Mouse (Mus musculus) left cerebral cortex, adult 11 months (tissue): ENCODE measurements around the gene Ampd3.

Experiments
- DNase-seq: peaks from one replicate; pipeline ENCODE4 v3.0.0; 2022; ENCODE audit warnings: low spot score

Ampd3 gene

DNA sequence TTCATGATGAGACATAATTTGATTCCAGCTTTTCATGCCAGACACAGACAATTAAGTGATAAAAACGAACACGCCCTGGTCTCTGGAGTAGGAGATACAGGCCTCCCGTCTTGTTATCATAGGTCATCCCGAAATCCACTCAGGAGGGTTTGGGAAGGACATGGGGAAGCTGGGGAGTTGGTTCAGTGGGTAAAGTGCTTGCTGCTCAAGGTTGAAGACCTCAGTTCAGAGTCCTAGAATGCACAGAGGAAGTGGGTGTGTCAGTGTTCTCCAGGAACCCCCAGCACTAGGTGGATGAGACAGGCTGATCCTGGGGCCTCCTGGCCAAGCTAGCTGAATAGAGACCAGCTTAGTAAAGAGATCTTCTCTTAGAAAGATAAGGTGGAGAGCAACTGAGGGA is 2.9 kb downstream of the Ampd3 start:
- no peak for DNase-seq

GRCm38 (mm10) chr7:110772343-110772742 is 4.3 kb downstream of the Ampd3 start:
- no peak for DNase-seq

DNA sequence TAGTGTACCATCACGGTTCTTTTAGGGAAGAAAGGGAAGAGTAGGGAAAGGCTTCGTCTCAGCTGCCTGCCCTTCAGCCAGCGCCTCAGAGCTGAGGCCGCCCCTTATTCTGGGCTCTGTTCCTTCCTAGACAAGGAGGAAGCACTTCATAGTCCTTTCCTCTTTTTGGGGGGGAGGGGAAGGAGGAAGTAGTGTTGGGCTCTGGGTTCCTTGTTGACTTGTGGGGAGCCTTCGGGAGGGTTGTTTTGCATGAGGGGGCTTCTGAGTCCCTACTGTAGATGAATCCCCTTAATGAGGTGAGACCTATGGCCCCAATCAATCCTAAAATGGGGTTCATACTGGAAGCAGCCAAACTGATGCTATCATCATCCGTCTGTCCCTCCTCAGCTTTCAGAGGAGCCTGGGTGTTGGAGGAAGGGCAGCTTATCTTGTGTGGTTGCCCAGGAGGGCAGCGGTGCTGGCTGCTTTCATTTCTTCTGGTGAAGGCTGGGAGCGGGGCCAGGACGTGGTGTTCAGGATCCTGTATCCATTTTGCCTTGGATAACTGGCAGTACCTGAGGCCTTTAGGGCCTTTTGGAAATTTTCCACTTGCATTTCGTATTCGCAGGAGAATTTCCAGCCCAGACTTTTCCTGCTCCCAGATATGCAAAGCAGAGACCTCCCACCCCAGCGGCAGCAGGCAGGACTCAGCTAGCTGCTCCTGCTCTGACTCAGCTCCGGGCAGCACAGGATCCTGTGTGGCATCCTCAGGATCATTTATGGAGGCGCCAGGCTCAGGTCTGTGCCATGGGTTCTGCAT is 5.4 kb downstream of the Ampd3 start:
- DNase-seq = no peak

DNA sequence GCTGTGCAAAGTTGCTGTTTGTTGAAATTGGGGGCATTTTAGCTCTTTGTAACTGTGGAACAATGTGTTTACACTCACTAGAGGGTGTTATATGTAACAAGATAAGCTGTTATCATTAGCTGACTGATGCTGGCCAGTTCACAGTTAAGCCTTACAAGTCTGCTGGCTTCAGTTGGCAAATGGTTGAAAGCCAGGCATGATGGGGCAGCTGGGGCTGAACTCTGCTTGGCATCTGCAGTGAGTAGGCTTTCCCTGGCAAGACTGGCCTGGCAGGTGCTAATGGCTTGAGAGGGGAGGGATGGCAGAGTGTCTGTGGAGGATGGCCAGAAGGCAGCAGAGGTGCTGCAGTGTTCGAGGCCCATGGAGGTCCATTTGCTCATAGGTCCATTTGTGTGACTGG is 6.1 kb downstream of the Ampd3 start:
- DNase-seq = no peak

DNA sequence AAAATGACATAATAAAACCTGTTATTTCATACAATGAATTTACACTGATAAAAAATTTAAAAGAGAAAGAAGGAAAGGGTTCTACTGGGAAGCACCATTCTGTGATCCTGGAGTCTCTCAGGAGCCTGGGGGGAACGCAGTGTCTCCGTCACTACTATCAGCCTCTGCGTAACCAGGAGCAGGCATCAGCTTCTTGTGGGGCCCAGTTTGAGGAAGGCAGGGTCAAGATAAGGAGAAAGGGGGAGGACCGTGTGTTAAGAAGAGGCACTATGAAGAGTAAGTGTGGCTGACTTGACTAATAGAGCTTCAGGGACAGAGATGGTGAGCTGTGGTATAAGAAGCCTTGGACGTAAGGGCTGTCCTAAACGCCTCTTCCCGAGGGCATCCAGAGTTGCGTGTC is 6.7 kb downstream of the Ampd3 start:
- no peak for DNase-seq

DNA sequence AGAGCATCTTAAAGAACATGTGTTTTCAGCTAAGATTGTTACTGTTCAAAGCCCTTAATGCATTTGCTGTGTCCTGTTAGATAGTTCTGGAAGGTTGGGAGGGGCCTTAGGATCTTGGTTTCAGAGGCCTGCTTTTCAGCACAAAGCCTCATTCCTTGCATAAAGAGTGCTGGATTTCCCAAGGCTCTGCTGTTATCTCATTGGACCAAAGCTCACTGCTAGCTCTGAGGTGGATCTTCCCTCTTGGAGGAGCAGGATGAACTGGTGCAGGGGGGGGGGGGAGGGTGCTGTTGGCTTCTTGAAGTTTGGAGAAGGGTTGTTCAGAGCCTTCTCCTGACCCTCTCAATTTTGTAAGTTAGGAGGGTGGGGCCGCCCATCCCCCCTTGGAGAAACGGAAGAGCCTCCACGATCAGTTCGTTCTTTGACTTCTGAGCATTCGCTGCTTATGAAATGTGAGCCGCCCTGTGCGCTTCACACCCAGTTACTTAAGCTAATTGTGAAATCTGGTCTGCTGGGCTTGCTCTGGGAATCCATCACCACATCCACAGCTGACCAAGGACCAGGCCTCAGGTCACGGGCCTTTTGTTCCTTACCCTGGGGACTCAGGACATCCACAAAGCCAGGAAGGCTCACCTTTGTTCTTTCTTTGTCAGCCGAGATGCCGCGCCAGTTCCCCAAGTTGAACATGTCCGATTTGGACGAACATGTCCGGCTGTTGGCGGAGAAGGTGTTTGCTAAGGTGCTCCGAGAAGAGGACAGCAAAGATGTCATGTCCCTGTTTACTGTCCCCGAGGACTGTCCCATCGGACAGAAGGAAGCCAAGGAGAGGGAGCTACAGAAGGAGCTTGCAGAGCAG is 9.4 kb downstream of the Ampd3 start:
- DNase-seq = no peak

DNA sequence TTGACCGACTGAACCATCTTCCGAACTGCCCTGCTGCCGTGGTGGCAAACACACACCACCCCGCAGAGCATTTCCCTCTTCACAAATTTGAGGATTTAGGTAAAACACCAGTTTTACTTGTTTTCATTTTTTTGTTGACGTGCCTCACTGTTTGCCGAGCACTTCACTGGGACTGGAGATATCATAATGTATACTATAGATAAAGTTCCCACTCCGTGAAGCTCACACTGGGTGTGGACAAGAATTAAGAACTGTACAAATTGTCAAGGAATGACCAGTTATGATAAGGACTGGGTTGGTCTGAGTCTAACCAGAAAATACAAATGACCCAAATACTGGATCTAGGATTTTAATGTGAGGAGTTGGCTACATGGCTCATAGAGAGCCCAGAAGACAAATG is 10.9 kb downstream of the Ampd3 start:
- DNase-seq = no peak

DNA sequence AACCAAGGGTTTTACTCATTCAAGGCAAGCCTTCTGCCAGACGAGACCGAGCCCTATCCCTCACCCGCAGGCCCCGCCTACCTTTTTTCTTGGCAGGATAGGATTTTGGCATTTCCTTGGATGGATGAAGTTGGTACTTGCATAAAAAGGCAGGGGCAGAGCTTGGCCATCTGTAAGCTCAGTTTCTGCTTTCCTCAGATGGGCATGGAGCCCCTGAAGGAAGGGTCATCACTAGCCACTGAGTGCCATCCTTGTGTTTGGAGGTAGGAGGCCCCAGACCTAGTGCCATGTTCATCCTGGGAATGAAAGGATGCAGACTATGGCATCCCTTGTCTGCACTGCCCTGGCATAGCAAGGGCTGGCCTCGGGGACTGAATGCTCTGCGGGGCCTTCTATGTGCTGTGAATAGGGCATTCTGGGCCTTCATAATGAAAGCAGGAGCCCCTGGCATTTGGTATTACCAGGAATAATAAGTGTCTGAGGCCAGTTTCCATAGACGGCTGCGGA is 11.7 kb downstream of the Ampd3 start:
- DNase-seq = no peak

DNA sequence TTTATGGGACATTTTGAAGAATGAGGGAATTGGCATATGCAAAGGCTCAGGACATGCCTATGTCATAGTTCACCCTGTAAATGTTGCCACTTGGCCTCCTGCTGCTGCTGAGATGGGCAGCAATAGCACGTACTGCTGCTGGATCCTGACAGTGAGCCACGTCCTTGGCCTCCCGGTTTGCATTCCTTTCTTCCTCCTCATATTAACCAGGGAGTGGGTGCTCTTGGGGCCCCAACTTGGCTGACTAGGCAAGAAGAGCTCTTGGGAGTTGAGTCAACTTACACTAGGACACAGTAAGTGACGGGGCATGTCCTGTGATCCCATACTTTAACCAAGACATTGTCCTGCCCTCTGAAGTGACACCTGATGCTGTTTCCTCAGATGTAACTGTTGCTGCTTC is 12.5 kb downstream of the Ampd3 start:
- DNase-seq = no peak

GRCm38 (mm10) chr7:110781231-110781711 is 13.3 kb downstream of the Ampd3 start:
- DNase-seq = no peak

DNA sequence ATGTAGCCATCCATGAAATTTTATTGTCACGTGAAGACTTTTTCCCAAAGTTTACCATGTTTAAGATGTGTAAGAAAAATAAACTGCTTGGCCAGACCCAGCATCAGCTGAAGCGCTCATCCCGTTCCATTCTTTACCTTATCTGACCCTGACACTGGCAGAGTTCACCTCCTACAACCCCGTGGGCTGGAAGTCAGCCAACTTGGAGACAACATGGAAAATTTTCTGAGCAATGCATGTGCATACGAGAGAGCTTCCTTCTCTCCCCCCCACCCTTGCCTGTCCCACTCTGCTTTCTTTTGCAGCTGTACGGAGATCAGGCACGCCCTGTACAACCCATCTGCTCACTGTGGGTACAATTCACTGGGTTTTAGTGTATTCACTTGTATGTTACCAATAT is 14.1 kb downstream of the Ampd3 start:
- no peak for DNase-seq

- DNase-seq = no peak
Observed at GRCm38 (mm10) chr7:110782845-110783478, 15.0 kb downstream of the Ampd3 start.

DNA sequence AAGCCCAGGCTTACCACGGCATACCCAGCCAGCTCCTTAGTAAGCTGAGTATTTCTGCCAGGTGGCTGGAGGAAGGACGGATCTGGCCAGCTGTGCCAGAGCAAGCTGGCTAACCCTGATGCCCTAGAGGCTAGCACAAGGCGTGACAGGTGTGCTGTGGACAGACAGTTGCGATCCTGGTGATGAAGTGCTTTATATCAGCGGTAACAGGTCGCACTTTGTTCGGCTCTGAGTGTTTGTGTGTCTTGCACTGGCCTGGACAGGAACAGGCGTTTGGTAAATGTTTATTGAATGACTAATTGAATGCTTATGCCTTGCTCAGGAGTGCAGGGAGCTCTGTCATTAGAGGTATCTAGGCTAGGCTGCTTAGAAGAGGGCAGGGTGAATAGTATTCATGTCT is 17.0 kb downstream of the Ampd3 start:
- no peak for DNase-seq

DNA sequence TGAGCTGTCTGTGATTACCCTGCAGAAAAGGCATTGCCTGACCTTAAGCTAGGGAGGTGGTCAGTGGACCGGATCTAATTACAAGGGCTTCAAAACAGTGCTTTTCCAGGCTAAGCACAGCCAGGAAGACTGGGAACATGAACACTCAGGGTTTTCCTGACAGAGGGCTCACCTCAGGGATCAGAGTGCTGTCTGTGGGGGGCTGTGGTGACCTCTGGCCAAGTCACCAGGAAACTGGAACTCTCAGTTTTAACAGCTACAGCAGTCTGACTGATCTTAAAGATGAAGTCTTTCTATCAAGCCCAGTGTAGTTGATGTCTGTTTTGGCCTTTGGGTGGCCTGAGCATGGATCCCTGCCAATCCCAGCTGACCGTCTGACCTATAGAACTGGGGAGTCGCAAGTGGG is 17.7 kb downstream of the Ampd3 start:
- DNase-seq = no peak

- no peak for DNase-seq
Observed at GRCm38 (mm10) chr7:110787310-110787709, 19.3 kb downstream of the Ampd3 start.

GRCm38 (mm10) chr7:110790878-110791277 is 22.9 kb downstream of the Ampd3 start:
- no peak for DNase-seq

DNA sequence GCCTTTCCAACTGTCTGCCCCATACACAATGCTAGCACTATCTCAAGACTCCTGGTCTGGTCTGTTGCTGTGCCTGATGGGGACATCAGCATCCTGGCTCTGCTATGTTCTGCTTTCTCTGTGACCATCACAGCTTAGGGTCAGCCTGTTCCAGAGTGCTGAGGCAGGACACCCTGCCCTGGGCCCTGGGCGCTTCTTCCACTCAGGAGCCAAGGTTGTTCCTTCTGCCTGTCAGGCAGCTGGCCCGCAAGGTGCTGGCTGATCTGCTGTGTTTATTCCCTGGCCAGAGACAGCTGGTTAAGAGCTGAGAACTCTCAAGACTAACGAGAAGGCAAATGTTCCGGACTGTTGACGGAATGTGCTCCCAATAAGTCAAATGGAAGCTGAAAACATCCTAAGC is 24.2 kb downstream of the Ampd3 start:
- no peak for DNase-seq

DNA sequence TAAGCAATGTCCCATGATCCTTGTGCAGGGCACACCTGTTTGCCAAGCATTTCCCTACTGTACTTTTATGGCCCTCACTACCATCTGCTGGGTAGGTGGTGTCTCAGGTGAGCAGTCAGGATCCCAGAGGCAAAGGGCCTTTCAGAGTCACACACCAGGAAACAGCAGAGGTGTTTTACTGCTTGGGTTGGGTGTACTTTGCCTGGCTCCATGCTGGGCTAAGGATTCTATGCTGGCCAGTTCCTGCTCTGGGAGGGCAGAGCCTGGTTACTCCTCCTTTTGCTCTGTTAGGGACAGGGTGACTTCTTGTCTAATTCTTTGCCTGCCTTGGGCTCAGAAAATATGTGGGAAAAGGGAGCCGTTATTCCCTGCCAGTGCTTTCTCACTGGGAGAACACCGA is 24.8 kb downstream of the Ampd3 start:
- no peak for DNase-seq

GRCm38 (mm10) chr7:110794722-110795121 is 26.7 kb downstream of the Ampd3 start:
- DNase-seq = no peak

DNA sequence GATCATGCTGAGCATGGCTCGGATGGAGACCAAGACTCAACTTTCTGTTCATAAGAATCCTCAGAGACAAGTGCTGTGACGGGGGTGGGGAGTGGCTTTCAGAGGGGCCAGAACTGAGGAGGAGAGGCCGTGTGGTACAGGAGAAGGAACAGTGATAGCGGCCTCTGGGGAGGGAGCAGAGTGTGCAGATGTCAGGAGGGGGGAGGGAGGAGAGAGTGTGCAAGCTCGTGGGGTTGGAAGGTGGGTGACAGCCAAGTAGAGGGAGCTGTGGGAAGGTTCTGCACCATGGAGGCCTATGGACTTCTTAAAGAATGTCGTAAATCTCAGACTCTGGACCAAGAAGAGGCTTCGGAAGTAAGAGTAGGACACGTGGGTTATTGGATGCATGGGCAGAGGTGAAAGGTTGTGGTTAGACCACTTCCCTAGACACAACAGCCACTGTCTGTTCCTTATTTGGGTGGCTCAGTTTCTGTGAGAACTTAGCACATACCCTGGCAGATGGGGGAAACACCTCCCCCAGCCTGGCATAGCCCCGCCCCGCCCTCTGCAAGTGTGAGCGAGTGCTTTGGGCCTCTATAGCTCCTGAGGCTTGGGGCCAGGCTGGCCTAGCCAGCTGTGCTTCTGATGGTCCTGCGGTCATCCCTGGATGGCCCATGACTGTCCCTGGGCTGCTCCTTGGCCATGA is 28.5 kb downstream of the Ampd3 start:
- DNase-seq = no peak

DNA sequence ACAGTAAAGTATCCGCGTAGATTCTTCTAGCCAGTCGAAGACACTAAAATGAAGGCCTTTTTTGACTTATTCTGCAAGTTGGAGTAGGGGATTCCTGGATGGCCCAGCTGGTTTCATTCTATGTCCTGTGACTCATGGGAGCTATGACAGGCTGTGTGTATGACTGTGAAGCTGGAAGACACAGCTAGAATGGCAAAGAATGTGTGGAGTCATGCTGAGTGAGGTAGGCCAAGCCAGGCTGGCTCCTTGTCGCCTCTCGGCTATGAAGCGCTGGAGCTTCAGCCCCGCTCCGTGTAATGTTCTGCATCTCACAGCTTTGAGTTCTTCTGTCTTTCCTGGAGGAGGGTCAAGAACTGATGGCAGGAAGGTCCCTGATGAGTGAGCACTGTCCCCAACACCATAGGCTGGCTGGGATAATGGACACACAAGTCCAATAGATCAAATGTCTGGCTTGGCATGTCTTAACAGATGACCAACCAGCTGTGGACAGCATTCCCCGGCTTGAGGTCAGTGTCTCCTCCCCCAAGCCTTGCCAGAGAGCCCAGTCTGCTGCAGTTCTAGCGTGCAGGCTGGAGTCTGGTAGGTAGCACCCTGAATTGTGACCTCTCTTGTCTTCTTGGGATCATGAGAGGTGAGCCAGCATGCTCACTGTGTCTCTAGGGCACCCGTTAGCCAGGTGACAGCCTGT is 29.9 kb downstream of the Ampd3 start:
- no peak for DNase-seq
